Mouse (Mus musculus) embryonic fibroblast, embryonic 13.5 days (primary cell): ENCODE results near the gene Galm.

Experiments
- CTCF ChIP-seq: IDR thresholded peaks from 2 replicates; pipeline ENCODE4 v1.5.1; 2011; ENCODE audit warnings: mild to moderate bottlenecking, control low read depth, low read length, moderate library complexity, borderline replicate concordance; ENCODE audit not compliant: insufficient read depth
- POLR2A ChIP-seq: IDR thresholded peaks from 2 replicates; pipeline ENCODE4 v1.6.1; 2011; ENCODE audit warnings: low read depth, mild to moderate bottlenecking, control low read depth, low read length, moderate library complexity

GRCm38 (mm10) chr17:80199160-80199778 is 72.0 kb downstream of the Galm start:
- TF ChIP-seq POLR2A (0 out of 2 replicates have a peak, but pooled peaks have one; percentile 5), CTCF (no peak)
